ENCODE assay signal across 18 mouse cellular contexts in the genomic region with DNA sequence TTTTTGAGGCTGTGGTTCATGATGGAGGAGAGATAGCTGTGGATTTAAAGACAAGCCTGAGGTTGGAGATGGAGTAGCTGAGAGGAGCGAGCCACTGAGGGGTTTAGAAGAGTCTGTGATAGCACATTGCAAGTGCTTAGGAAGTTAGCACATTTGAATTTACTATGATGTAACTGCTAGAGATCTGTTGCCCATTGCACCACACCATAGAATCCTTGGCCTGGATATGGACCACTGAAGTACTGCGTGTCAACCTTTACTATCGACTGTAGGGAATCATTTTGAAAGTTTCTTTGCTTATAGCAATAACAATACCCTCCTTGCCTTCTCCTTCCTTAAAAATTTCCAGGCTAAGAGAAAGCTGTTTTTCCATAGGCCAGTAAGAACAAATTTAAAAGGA.
DNase-seq lines count a peak whose midpoint lies in the region; ATAC-seq and TF ChIP-seq lines count a peak whose summit lies in the region.
"Had no signal": no experiment of that assay in that cellular context is flagged by ENCODE, and none has a peak within 500 bp of the region (broad histone marks: within the 10 kb centered on the region; RNA-seq: fewer than 3 reads in every experiment).

No protein-coding gene starts in this region.

- WGBS in forebrain, embryonic 16.5 days, result 78% methylated on average over 3 of the region's 3 CpGs
- WGBS in forebrain, embryonic 10.5 days, result 93% methylated on average over 3 of the region's 3 CpGs
- WGBS in lung, postnatal 0 days, result 79% methylated on average over 3 of the region's 3 CpGs

- H3K36me3 ChIP-seq in forebrain, embryonic 16.5 days (ENCODE audit: control insufficient read depth, insufficient read depth), result no peaks in the 10 kb centered on the region
- H3K36me3 ChIP-seq in forebrain, embryonic 10.5 days (replicated peaks), result no peaks in the 10 kb centered on the region
- H3K36me3 ChIP-seq in lung, postnatal 0 days (ENCODE audit: insufficient read depth, low read length), result no peaks in the 10 kb centered on the region
- H3K36me3 ChIP-seq: embryonic facial prominence, embryonic 15.5 days; heart, embryonic 10.5 days had no signal

- TF ChIP-seq CTCF in lung, postnatal 0 days (IDR thresholded peaks at IDR 0.05), result no peak

- no peaks in the 10 kb centered on the region for H3K27me3 ChIP-seq in forebrain, embryonic 16.5 days (replicated peaks; ENCODE audit: control insufficient read depth, insufficient read depth, low read length)
- H3K27me3 ChIP-seq in forebrain, embryonic 10.5 days (ENCODE audit: poor library complexity, severe bottlenecking), result no peaks in the 10 kb centered on the region
- no peaks in the 10 kb centered on the region for H3K27me3 ChIP-seq in lung, postnatal 0 days (replicated peaks; ENCODE audit: insufficient read depth, low read length)
- H3K27me3 ChIP-seq: embryonic facial prominence, embryonic 15.5 days had no signal

- H3K27ac ChIP-seq in forebrain, embryonic 16.5 days (ENCODE audit: low read length), result peak overlapping the region; percentile 69
- H3K27ac ChIP-seq in forebrain, embryonic 10.5 days, result no peak overlapping the region
- H3K27ac ChIP-seq in lung, postnatal 0 days (ENCODE audit: low read length), result no peak overlapping the region
- H3K27ac ChIP-seq: embryonic facial prominence, embryonic 15.5 days; heart, embryonic 10.5 days; hindbrain, embryonic 14.5 days had no signal

- H3K9ac ChIP-seq in forebrain, embryonic 16.5 days (replicated peaks; ENCODE audit: low read depth, low read length), result no peak overlapping the region
- H3K9ac ChIP-seq in lung, postnatal 0 days (replicated peaks; ENCODE audit: low read depth), result no peak overlapping the region
- H3K9ac ChIP-seq: embryonic facial prominence, embryonic 15.5 days; hindbrain, embryonic 14.5 days had no signal

- H3K4me1 ChIP-seq in forebrain, embryonic 16.5 days (replicated peaks; ENCODE audit: control insufficient read depth, insufficient read depth, low read length), result peaks cover 35% of the 10 kb centered on the region
- no peaks in the 10 kb centered on the region for H3K4me1 ChIP-seq in forebrain, embryonic 10.5 days
- H3K4me1 ChIP-seq in lung, postnatal 0 days (ENCODE audit: insufficient read depth, low read depth, low read length), result no peaks in the 10 kb centered on the region
- H3K4me1 ChIP-seq: heart, embryonic 10.5 days had no signal

- no peak for ATAC-seq in forebrain, embryonic 16.5 days
- ATAC-seq in lung, postnatal 0 days, result no peak
- ATAC-seq in megakaryocyte progenitor cell, adult 5-6 weeks (replicated peaks; ENCODE audit: poor library complexity), result peak; percentile 37; the same call in 1 of the 2 replicates
- ATAC-seq: intestine, embryonic 16.5 days had no signal

- H3K9me3 ChIP-seq in forebrain, embryonic 16.5 days (ENCODE audit: control insufficient read depth, low read length), result no peaks in the 10 kb centered on the region
- H3K9me3 ChIP-seq in forebrain, embryonic 10.5 days, result no peaks in the 10 kb centered on the region
- no peaks in the 10 kb centered on the region for H3K9me3 ChIP-seq in lung, postnatal 0 days (ENCODE audit: low read length)
- H3K9me3 ChIP-seq: embryonic facial prominence, embryonic 15.5 days; heart, embryonic 10.5 days had no signal

- no peak overlapping the region for H3K4me3 ChIP-seq in forebrain, embryonic 16.5 days (replicated peaks; ENCODE audit: low read length)
- no peak overlapping the region for H3K4me3 ChIP-seq in forebrain, embryonic 10.5 days
- no peak overlapping the region for H3K4me3 ChIP-seq in lung, postnatal 0 days (ENCODE audit: low read depth, low read length)
- H3K4me3 ChIP-seq: embryonic facial prominence, embryonic 15.5 days; erythroblast, embryonic 14.5 days; heart, embryonic 10.5 days had no signal

- H3K4me2 ChIP-seq in forebrain, embryonic 16.5 days (ENCODE audit: low read length), result no peak overlapping the region
- H3K4me2 ChIP-seq in lung, postnatal 0 days (replicated peaks; ENCODE audit: low read depth, low read length), result no peak overlapping the region
- H3K4me2 ChIP-seq: embryonic facial prominence, embryonic 15.5 days; hindbrain, embryonic 14.5 days had no signal

- TF ChIP-seq EP300 in lung, postnatal 0 days (IDR thresholded peaks at IDR 0.05), result no peak

- peak; percentile 13 for DNase-seq in adrenal gland, adult 2 months
- no peak for DNase-seq in adrenal gland, adult 18-20 months (ENCODE audit: low spot score in 2 of 2)
- DNase-seq in forebrain, embryonic 10.5 days (ENCODE audit: extremely low spot score, low spot score), result no peak
- peak; percentile 39 for DNase-seq in lung, postnatal 0 days (ENCODE audit: low spot score)
- DNase-seq in lung, postnatal 4 days, result no peak
- DNase-seq: cerebellum, adult 11 months; cerebellum, adult 8-10 months; embryo, embryonic 11 days; gastrocnemius, postnatal 14 days; heart, adult 18-20 months; heart, postnatal 10 days had no signal

Comparison
In these comparisons a context has a peak if more than half of its experiments do, and no peak if none do; other contexts are left out.
1. DNase-seq: peak in adrenal gland, adult 2 months (single experiment) and lung, postnatal 0 days (single experiment); none in adrenal gland, adult 18-20 months (0 of 2), forebrain, embryonic 10.5 days (single experiment) and lung, postnatal 4 days (0 of 2).